Mouse (Mus musculus): ENCODE measurements at regions not wholly inside any gene's neighbourhood (a gene's known extent, or its start where the extent isn't known, plus 50 kb on each side); places are given as distances from the start of the nearest gene placed in this dataset.

GRCm38 (mm10) chr12:14283106-14283692 is 131.3 kb upstream of the Fam84a start:
- ATAC-seq (ENCODE audit: low FRiP score, low read depth) (no peak), DNase-seq (ENCODE audit: low spot score) (no peak)
- no peaks in the 10 kb centered on the region for H3K27me3 ChIP-seq (ENCODE audit: control insufficient read depth, insufficient read depth, low read length)
- TF ChIP-seq POLR2A (IDR thresholded peaks at IDR 0.05; ENCODE audit: borderline replicate concordance, extremely low read depth, insufficient read depth, insufficient read length), result no peak
- 45% methylated on average over 4 of the region's 4 CpGs for WGBS
- H3K27ac ChIP-seq (replicated peaks; ENCODE audit: low read depth, low read length), result no peak overlapping the region
- H3K36me3 ChIP-seq (ENCODE audit: control insufficient read depth, insufficient read depth, low read length), result no peaks in the 10 kb centered on the region
- no peak overlapping the region for H3K4me2 ChIP-seq (replicated peaks; ENCODE audit: low read depth, low read length, severe bottlenecking)
- no peak overlapping the region for H3K4me3 ChIP-seq (replicated peaks; ENCODE audit: low read length)
- no peak overlapping the region for H3K9ac ChIP-seq (ENCODE audit: low read depth, low read length, severe bottlenecking)
- H3K9me3 ChIP-seq (ENCODE audit: control insufficient read depth, low read length), result no peaks in the 10 kb centered on the region
- H3K4me1 ChIP-seq (ENCODE audit: control insufficient read depth, insufficient read depth, low read length), result no peaks in the 10 kb centered on the region

- H3K4me2 ChIP-seq (replicated peaks; ENCODE audit: low read depth, low read length, severe bottlenecking), result no peak overlapping the region
- no peaks in the 10 kb centered on the region for H3K27me3 ChIP-seq (ENCODE audit: control insufficient read depth, insufficient read depth, low read length)
- no peak for DNase-seq (ENCODE audit: low spot score)
- no peaks in the 10 kb centered on the region for H3K36me3 ChIP-seq (ENCODE audit: control insufficient read depth, insufficient read depth, low read length)
- no peak for TF ChIP-seq POLR2A (IDR thresholded peaks at IDR 0.05; ENCODE audit: borderline replicate concordance, extremely low read depth, insufficient read depth, insufficient read length)
- H3K4me3 ChIP-seq (replicated peaks; ENCODE audit: low read length), result no peak overlapping the region
- ATAC-seq (ENCODE audit: low FRiP score, low read depth), result no peak
- no peaks in the 10 kb centered on the region for H3K4me1 ChIP-seq (ENCODE audit: control insufficient read depth, insufficient read depth, low read length)
- H3K27ac ChIP-seq (replicated peaks; ENCODE audit: low read depth, low read length), result no peak overlapping the region
- H3K9ac ChIP-seq (ENCODE audit: low read depth, low read length, severe bottlenecking), result no peak overlapping the region
- H3K9me3 ChIP-seq (ENCODE audit: control insufficient read depth, low read length), result no peaks in the 10 kb centered on the region
Observed at GRCm38 (mm10) chr12:14275265-14275664, 123.4 kb upstream of the Fam84a start.

GRCm38 (mm10) chr12:14274796-14275195 is 122.9 kb upstream of the Fam84a start:
- H3K4me2 ChIP-seq (replicated peaks; ENCODE audit: low read depth, low read length, severe bottlenecking), result no peak overlapping the region
- no peak overlapping the region for H3K27ac ChIP-seq (replicated peaks; ENCODE audit: low read depth, low read length)
- H3K9me3 ChIP-seq (ENCODE audit: control insufficient read depth, low read length), result no peaks in the 10 kb centered on the region
- H3K4me1 ChIP-seq (ENCODE audit: control insufficient read depth, insufficient read depth, low read length), result no peaks in the 10 kb centered on the region
- no peak overlapping the region for H3K9ac ChIP-seq (ENCODE audit: low read depth, low read length, severe bottlenecking)
- WGBS, result 83% methylated on average over 5 of the region's 5 CpGs
- no peaks in the 10 kb centered on the region for H3K36me3 ChIP-seq (ENCODE audit: control insufficient read depth, insufficient read depth, low read length)
- TF ChIP-seq POLR2A (IDR thresholded peaks at IDR 0.05; ENCODE audit: borderline replicate concordance, extremely low read depth, insufficient read depth, insufficient read length), result no peak
- no peak overlapping the region for H3K4me3 ChIP-seq (replicated peaks; ENCODE audit: low read length)
- no peaks in the 10 kb centered on the region for H3K27me3 ChIP-seq (ENCODE audit: control insufficient read depth, insufficient read depth, low read length)
- no peak for ATAC-seq (ENCODE audit: low FRiP score, low read depth)
- DNase-seq (ENCODE audit: low spot score), result no peak

GRCm38 (mm10) chr12:14271216-14271615 is 119.4 kb upstream of the Fam84a start:
- no peaks in the 10 kb centered on the region for H3K27me3 ChIP-seq (ENCODE audit: control insufficient read depth, insufficient read depth, low read length)
- H3K27ac ChIP-seq (replicated peaks; ENCODE audit: low read depth, low read length), result no peak overlapping the region
- no peaks in the 10 kb centered on the region for H3K36me3 ChIP-seq (ENCODE audit: control insufficient read depth, insufficient read depth, low read length)
- H3K4me1 ChIP-seq (ENCODE audit: control insufficient read depth, insufficient read depth, low read length), result no peaks in the 10 kb centered on the region
- H3K9ac ChIP-seq (ENCODE audit: low read depth, low read length, severe bottlenecking), result no peak overlapping the region
- ATAC-seq (ENCODE audit: low FRiP score, low read depth) (no peak), DNase-seq (ENCODE audit: low spot score) (no peak)
- H3K4me2 ChIP-seq (replicated peaks; ENCODE audit: low read depth, low read length, severe bottlenecking), result no peak overlapping the region
- no peaks in the 10 kb centered on the region for H3K9me3 ChIP-seq (ENCODE audit: control insufficient read depth, low read length)
- no peak overlapping the region for H3K4me3 ChIP-seq (replicated peaks; ENCODE audit: low read length)
- TF ChIP-seq POLR2A (IDR thresholded peaks at IDR 0.05; ENCODE audit: borderline replicate concordance, extremely low read depth, insufficient read depth, insufficient read length), result no peak

- WGBS, result 55% methylated on average over 2 of the region's 2 CpGs
- H3K4me3 ChIP-seq (replicated peaks; ENCODE audit: low read length), result no peak overlapping the region
- no peak overlapping the region for H3K4me2 ChIP-seq (replicated peaks; ENCODE audit: low read depth, low read length, severe bottlenecking)
- no peaks in the 10 kb centered on the region for H3K4me1 ChIP-seq (ENCODE audit: control insufficient read depth, insufficient read depth, low read length)
- ATAC-seq (ENCODE audit: low FRiP score, low read depth) (no peak), DNase-seq (ENCODE audit: low spot score) (no peak)
- TF ChIP-seq POLR2A (IDR thresholded peaks at IDR 0.05; ENCODE audit: borderline replicate concordance, extremely low read depth, insufficient read depth, insufficient read length), result no peak
- no peaks in the 10 kb centered on the region for H3K36me3 ChIP-seq (ENCODE audit: control insufficient read depth, insufficient read depth, low read length)
- no peak overlapping the region for H3K27ac ChIP-seq (replicated peaks; ENCODE audit: low read depth, low read length)
- no peak overlapping the region for H3K9ac ChIP-seq (ENCODE audit: low read depth, low read length, severe bottlenecking)
- no peaks in the 10 kb centered on the region for H3K27me3 ChIP-seq (ENCODE audit: control insufficient read depth, insufficient read depth, low read length)
- no peaks in the 10 kb centered on the region for H3K9me3 ChIP-seq (ENCODE audit: control insufficient read depth, low read length)
Observed at GRCm38 (mm10) chr12:14261102-14261501, 109.2 kb upstream of the Fam84a start.

- H3K4me2 ChIP-seq (replicated peaks; ENCODE audit: low read depth, low read length, severe bottlenecking), result no peak overlapping the region
- H3K4me3 ChIP-seq (replicated peaks; ENCODE audit: low read length), result no peak overlapping the region
- no peaks in the 10 kb centered on the region for H3K9me3 ChIP-seq (ENCODE audit: control insufficient read depth, low read length)
- H3K9ac ChIP-seq (ENCODE audit: low read depth, low read length, severe bottlenecking), result no peak overlapping the region
- WGBS, result 43% methylated on average over 4 of the region's 4 CpGs
- ATAC-seq (ENCODE audit: low FRiP score, low read depth), result no peak
- no peak for TF ChIP-seq POLR2A (IDR thresholded peaks at IDR 0.05; ENCODE audit: borderline replicate concordance, extremely low read depth, insufficient read depth, insufficient read length)
- no peaks in the 10 kb centered on the region for H3K27me3 ChIP-seq (ENCODE audit: control insufficient read depth, insufficient read depth, low read length)
- H3K36me3 ChIP-seq (ENCODE audit: control insufficient read depth, insufficient read depth, low read length), result no peaks in the 10 kb centered on the region
- H3K4me1 ChIP-seq (ENCODE audit: control insufficient read depth, insufficient read depth, low read length), result no peaks in the 10 kb centered on the region
- DNase-seq (ENCODE audit: low spot score), result no peak
- H3K27ac ChIP-seq (replicated peaks; ENCODE audit: low read depth, low read length), result no peak overlapping the region
Observed at GRCm38 (mm10) chr12:14260288-14260687, 108.4 kb upstream of the Fam84a start.

Measured in limb, embryonic 14.5 days (tissue).